Mouse (Mus musculus) stomach, embryonic 15.5 days (tissue): ENCODE data around the gene Cdkl4. TPM values are rescaled to one million over a fixed set of nuclear protein-coding genes. Genes with fewer than 3 reads are reported as not detected.
"Not testable (repeated sequence)": the region's sequence is repeated elsewhere in the genome, so short reads cannot be mapped to it uniquely, and the experiment has no call there.

Experiments used
- ATAC-seq: fragments of 200-750 bp; cut with Nextera tagmentation; 2 replicates; pipeline ENCODE4 v1.8.0; 2017; ENCODE audit warnings: low read depth, moderate number of reproducible peaks, moderate TSS enrichment; ENCODE audit not compliant: insufficient read depth, low FRiP score
- H3K27ac ChIP-seq: fragments of 300-500 bp; sonication (generic); 2 replicates; pipeline ENCODE4 v1.5.1; 2015; ENCODE audit warnings: mild to moderate bottlenecking, inconsistent platforms
- H3K27me3 ChIP-seq: fragments of 300-500 bp; sonication (generic); replicated peaks from 2 replicates; pipeline ENCODE4 v1.6.1; 2015; ENCODE audit warnings: inconsistent platforms
- H3K36me3 ChIP-seq: fragments of 300-500 bp; sonication (generic); 2 replicates; pipeline ENCODE4 v1.6.1; 2015; ENCODE audit warnings: inconsistent platforms
- H3K4me1 ChIP-seq: fragments of 300-500 bp; sonication (generic); 2 replicates; pipeline ENCODE4 v1.6.1; 2015; ENCODE audit warnings: inconsistent platforms
- H3K4me2 ChIP-seq: fragments of 300-500 bp; sonication (generic); 2 replicates; pipeline ENCODE4 v1.6.1; 2015; ENCODE audit warnings: mild to moderate bottlenecking, inconsistent platforms
- H3K4me3 ChIP-seq: fragments of 300-500 bp; sonication (generic); replicated peaks from 2 replicates; pipeline ENCODE4 v1.5.1; 2015; ENCODE audit warnings: inconsistent platforms
- H3K9ac ChIP-seq: fragments of 300-500 bp; sonication (generic); 2 replicates; pipeline ENCODE4 v1.6.1; 2015; ENCODE audit warnings: inconsistent platforms
- H3K9me3 ChIP-seq: fragments of 300-500 bp; sonication (generic); 2 replicates; pipeline ENCODE4 v1.6.1; 2016; ENCODE audit warnings: inconsistent platforms
- WGBS: fragments of 180-500 bp; shearing (Covaris S2); methylation state at CpG from one replicate; pipeline ENCODE4 v1.1.7; 2015; 5-methylcytosine and 5-hydroxymethylcytosine counted together
- polyA plus RNA-seq: library from polyadenylated mRNA; unstranded; fragments of >200 nt; fragmentation: Nextera tagmentation; extraction: Ambion mirVana; gene quantifications from 2 replicates; pipeline ENCODE4 v1.2.1, GENCODE M21; 2015

Cdkl4 gene
- polyA plus RNA-seq, 1 experiment from 2014 or later: 0.26 TPM

DNA sequence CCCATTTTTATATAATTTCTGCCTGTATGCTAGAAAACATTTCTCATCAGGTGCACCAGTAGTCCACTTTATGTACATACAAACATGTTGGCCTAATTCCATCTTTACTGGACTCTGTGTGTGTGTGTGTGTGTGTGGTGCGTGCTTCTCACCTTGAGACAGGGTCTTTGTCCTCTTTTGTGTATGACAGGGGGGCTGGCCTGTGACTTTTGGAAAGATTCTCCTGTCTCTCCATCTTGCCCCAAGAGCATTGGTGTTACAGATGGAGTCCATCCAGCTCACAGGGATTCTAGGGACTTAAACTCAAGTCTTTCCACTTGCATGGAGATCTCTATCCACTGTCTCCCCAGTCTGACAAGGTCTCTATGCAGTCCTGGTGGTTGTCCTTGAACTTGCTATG is 428 bp upstream of the Cdkl4 start:
- Histone ChIP-seq H3K36me3 (no peaks in the 10 kb centered on the region), H3K9me3 (no peaks in the 10 kb centered on the region), H3K4me1 (peaks cover 6% of the 10 kb centered on the region; the same call in 1 of the 2 replicates), H3K4me3 (no peak overlapping the region), H3K9ac (no peak overlapping the region), H3K4me2 (no peak overlapping the region), H3K27me3 (no peaks in the 10 kb centered on the region), H3K27ac (no peak overlapping the region)
- 88% methylated on average over 1 of the region's 1 CpGs for WGBS
- no peak for ATAC-seq

GRCm38 (mm10) chr17:80577214-80577613 is 399 bp downstream of the Cdkl4 start:
- Histone ChIP-seq H3K9me3 (no peaks in the 10 kb centered on the region), H3K36me3 (no peaks in the 10 kb centered on the region), H3K4me2 (peak overlapping the region; percentile 93), H3K27ac (no peak overlapping the region), H3K4me1 (peaks cover 6% of the 10 kb centered on the region; the same call in 1 of the 2 replicates), H3K4me3 (peak overlapping the region; percentile 41), H3K27me3 (no peaks in the 10 kb centered on the region), H3K9ac (peak overlapping the region; percentile 26)
- peak; percentile 70; the same call in 1 of the 2 replicates for ATAC-seq
- WGBS: under 1% methylated on average over 30 of the region's 30 CpGs

GRCm38 (mm10) chr17:80575008-80575407 is 2.6 kb downstream of the Cdkl4 start:
- H3K4me1 ChIP-seq: peaks cover 6% of the 10 kb centered on the region; the same call in 1 of the 2 replicates
- H3K36me3 ChIP-seq: no peaks in the 10 kb centered on the region
- no peak overlapping the region for H3K9ac ChIP-seq
- 67% methylated on average over 7 of the region's 7 CpGs for WGBS
- no peak overlapping the region for H3K4me3 ChIP-seq
- H3K4me2 ChIP-seq: no peak overlapping the region
- H3K27me3 ChIP-seq: no peaks in the 10 kb centered on the region
- no peaks in the 10 kb centered on the region for H3K9me3 ChIP-seq
- ATAC-seq: no peak
- H3K27ac ChIP-seq: no peak overlapping the region

DNA sequence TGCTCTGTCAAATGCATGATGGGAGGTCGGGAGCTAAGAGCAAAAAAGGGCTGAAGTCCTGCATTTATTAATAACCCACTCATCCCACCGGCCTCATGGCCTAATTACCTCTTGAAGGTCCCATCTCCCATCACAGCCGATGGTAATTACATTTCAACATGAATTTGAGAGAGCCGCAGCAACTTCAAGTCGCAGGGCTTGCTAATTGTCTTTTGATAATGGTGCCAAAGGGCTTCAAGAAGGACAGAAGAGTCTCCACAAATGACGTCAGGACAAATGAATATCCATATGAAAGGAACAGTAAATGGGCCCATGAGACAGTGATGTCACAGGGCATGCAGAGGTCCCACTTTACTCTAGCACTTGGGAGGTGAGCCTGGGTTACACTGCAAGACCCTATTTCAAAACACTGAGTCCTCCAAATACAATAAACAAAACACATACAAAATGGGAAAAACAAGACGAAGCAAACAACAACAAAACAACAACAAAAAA is 3.1 kb downstream of the Cdkl4 start:
- no peak for ATAC-seq
- WGBS: 71% methylated on average over 7 of the region's 7 CpGs
- Histone ChIP-seq H3K4me1 (peaks cover 6% of the 10 kb centered on the region; the same call in 1 of the 2 replicates), H3K27me3 (no peaks in the 10 kb centered on the region), H3K27ac (no peak overlapping the region), H3K9me3 (no peaks in the 10 kb centered on the region), H3K36me3 (no peaks in the 10 kb centered on the region), H3K4me2 (no peak overlapping the region), H3K9ac (no peak overlapping the region), H3K4me3 (no peak overlapping the region)

GRCm38 (mm10) chr17:80572187-80572935 is 5.3 kb downstream of the Cdkl4 start:
- H3K9ac ChIP-seq: no peak overlapping the region
- H3K9me3 ChIP-seq: no peaks in the 10 kb centered on the region
- no peaks in the 10 kb centered on the region for H3K36me3 ChIP-seq
- no peak overlapping the region for H3K4me3 ChIP-seq
- H3K27me3 ChIP-seq: no peaks in the 10 kb centered on the region
- peaks cover 5% of the 10 kb centered on the region; the same call in 1 of the 2 replicates for H3K4me1 ChIP-seq
- no peak for ATAC-seq
- 93% methylated on average over 13 of the region's 13 CpGs for WGBS
- no peak overlapping the region for H3K27ac ChIP-seq
- H3K4me2 ChIP-seq: no peak overlapping the region

GRCm38 (mm10) chr17:80571460-80571859 is 6.2 kb downstream of the Cdkl4 start:
- 75% methylated on average over 4 of the region's 4 CpGs for WGBS

GRCm38 (mm10) chr17:80569718-80570117 is 7.9 kb downstream of the Cdkl4 start:
- ATAC-seq, H3K4me3 ChIP-seq, H3K27me3 ChIP-seq, H3K4me2 ChIP-seq, H3K27ac ChIP-seq, H3K9ac ChIP-seq, H3K9me3 ChIP-seq, H3K4me1 ChIP-seq, H3K36me3 ChIP-seq: not testable (repeated sequence)
- WGBS: 93% methylated on average over 1 of the region's 2 CpGs

More at GRCm38 (mm10) chr17:80571460-80571859, 6.2 kb downstream of the Cdkl4 start:
- H3K27me3 ChIP-seq: no peaks in the 10 kb centered on the region
- no peak overlapping the region for H3K9ac ChIP-seq
- ATAC-seq: no peak
- no peaks in the 10 kb centered on the region for H3K4me1 ChIP-seq
- no peak overlapping the region for H3K27ac ChIP-seq
- no peaks in the 10 kb centered on the region for H3K9me3 ChIP-seq
- H3K36me3 ChIP-seq: no peaks in the 10 kb centered on the region
- no peak overlapping the region for H3K4me3 ChIP-seq
- no peak overlapping the region for H3K4me2 ChIP-seq

- 90% methylated on average over 6 of the region's 6 CpGs for WGBS
- H3K27ac ChIP-seq: no peak overlapping the region
- no peaks in the 10 kb centered on the region for H3K27me3 ChIP-seq
- no peak overlapping the region for H3K4me2 ChIP-seq
- H3K9ac ChIP-seq: no peak overlapping the region
- H3K4me3 ChIP-seq: no peak overlapping the region
- no peaks in the 10 kb centered on the region for H3K36me3 ChIP-seq
- no peaks in the 10 kb centered on the region for H3K9me3 ChIP-seq
- H3K4me1 ChIP-seq: no peaks in the 10 kb centered on the region
- no peak for ATAC-seq
These were observed 8.6 kb downstream of the Cdkl4 start for GRCm38 (mm10) chr17:80568842-80569601.

DNA sequence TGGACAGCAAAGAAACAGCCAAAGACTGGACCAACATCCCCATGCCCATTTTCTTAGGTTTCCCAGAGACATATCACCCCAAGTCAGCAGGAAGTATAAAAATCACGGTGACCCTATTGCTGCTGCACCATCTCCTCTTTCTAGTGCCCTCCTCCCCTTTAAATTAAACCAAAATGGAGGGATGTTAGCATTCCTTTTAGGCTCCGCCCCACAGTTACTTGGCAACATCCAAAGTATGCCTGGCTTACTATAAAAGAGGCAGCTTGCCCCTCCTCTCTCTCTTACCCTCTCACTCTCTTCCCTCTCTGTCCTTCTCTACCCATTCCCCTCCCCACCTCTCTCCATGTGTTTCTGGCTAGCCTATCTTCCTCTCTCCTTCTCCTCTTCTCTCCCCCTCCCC is 9.2 kb downstream of the Cdkl4 start:
- Histone ChIP-seq H3K9ac (no peak overlapping the region), H3K27me3 (no peaks in the 10 kb centered on the region), H3K4me2 (no peak overlapping the region), H3K9me3 (no peaks in the 10 kb centered on the region), H3K4me1 (no peaks in the 10 kb centered on the region), H3K27ac (no peak overlapping the region), H3K4me3 (no peak overlapping the region), H3K36me3 (no peaks in the 10 kb centered on the region)
- ATAC-seq: no peak
- WGBS: 90% methylated on average over 2 of the region's 2 CpGs

DNA sequence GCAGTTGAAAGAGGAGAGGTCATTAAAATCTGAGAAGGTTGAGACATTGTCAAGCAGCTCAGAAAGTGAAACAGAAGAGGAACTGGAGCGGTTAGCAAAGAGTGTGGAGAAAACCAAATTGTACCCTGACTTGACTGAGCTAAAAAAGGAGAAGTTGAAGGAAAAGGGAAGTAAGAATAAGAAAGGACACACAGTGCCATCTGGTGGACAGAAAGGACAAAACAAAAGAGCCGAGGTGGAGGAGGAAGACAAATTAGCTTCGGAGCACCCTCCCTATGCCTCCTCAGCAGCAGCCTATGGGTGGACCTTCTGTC is 13.0 kb downstream of the Cdkl4 start:
- 62% methylated on average over 3 of the region's 3 CpGs for WGBS
- no peak overlapping the region for H3K9ac ChIP-seq
- H3K27ac ChIP-seq: no peak overlapping the region
- H3K4me1 ChIP-seq: no peaks in the 10 kb centered on the region
- ATAC-seq: no peak
- H3K9me3 ChIP-seq: no peaks in the 10 kb centered on the region
- H3K27me3 ChIP-seq: no peaks in the 10 kb centered on the region
- no peak overlapping the region for H3K4me2 ChIP-seq
- H3K4me3 ChIP-seq: no peak overlapping the region
- no peaks in the 10 kb centered on the region for H3K36me3 ChIP-seq

- not testable (repeated sequence) for H3K9me3 ChIP-seq, H3K27me3 ChIP-seq, H3K4me1 ChIP-seq, H3K4me2 ChIP-seq, H3K9ac ChIP-seq, H3K27ac ChIP-seq, H3K4me3 ChIP-seq, ATAC-seq, H3K36me3 ChIP-seq
- WGBS: 92% methylated on average over 27 of the region's 27 CpGs
These were observed 13.6 kb downstream of the Cdkl4 start for GRCm38 (mm10) chr17:80563762-80564610.
